In genomic region chr2:32191872-32192507, GRCm38 (mm10) we compare ENCODE assay signal across 9 mouse cellular contexts. TPM values are rescaled to one million over a fixed set of nuclear protein-coding genes. Genes with fewer than 3 reads are reported as not detected.
DNase-seq lines count a peak whose midpoint lies in the region; TF ChIP-seq lines count a peak whose summit lies in the region.
"Had no signal": no experiment of that assay in that cellular context is flagged by ENCODE, and none has a peak within 500 bp of the region (broad histone marks: within the 10 kb centered on the region; RNA-seq: fewer than 3 reads in every experiment).

No protein-coding gene starts in this region.

- TF ChIP-seq POLR2A in liver, adult 2 months (IDR thresholded peaks at IDR 0.05; ENCODE audit: extremely low read depth, insufficient read depth, low read length): no peak

- no peaks in the 10 kb centered on the region for H3K27me3 ChIP-seq in liver, adult 2 months (ENCODE audit: control insufficient read depth, insufficient read depth, low read length)
- H3K27me3 ChIP-seq: limb, embryonic 15.5 days had no signal

- H3K79me2 ChIP-seq in liver, adult 2 months (ENCODE audit: control insufficient read depth, insufficient read depth, low read length): peaks cover 7% of the 10 kb centered on the region; the same call in 1 of the 2 replicates

- no peak overlapping the region for H3K27ac ChIP-seq in liver, adult 2 months (replicated peaks; ENCODE audit: insufficient read depth, low read depth, low read length)
- H3K27ac ChIP-seq: limb, embryonic 15.5 days had no signal

- peak; percentile 95 for DNase-seq in heart, adult 11 months
- no peak for DNase-seq in heart, adult 9 months (ENCODE audit: low spot score in 2 of 2)
- DNase-seq in CD4-positive helper T cell, adult 2 months (ENCODE audit: low read depth, low spot score): peak; percentile 80
- peak; percentile 88 for DNase-seq in brain, adult 2 months (ENCODE audit: low read depth, low spot score)
- peak; percentile 62 for DNase-seq in gastrocnemius, postnatal 10 days
- DNase-seq in liver, adult 2 months (ENCODE audit: extremely low read depth, low read depth, low spot score): peak; percentile 41
- DNase-seq in skeletal muscle tissue, adult 2 months (ENCODE audit: low read depth, low spot score): peak; percentile 64
- no peak for DNase-seq in layer of hippocampus, adult 8-10 months (ENCODE audit: low spot score in 2 of 2)

- no peaks in the 10 kb centered on the region for H3K4me1 ChIP-seq in liver, adult 2 months (ENCODE audit: control insufficient read depth, insufficient read depth, low read length)
- H3K4me1 ChIP-seq: limb, embryonic 15.5 days had no signal

- H3K4me3 ChIP-seq in liver, adult 2 months (ENCODE audit: insufficient read depth, low read depth, low read length): no peak overlapping the region
- H3K4me3 ChIP-seq: limb, embryonic 15.5 days had no signal

- peaks cover 27% of the 10 kb centered on the region for H3K36me3 ChIP-seq in liver, adult 2 months (ENCODE audit: control insufficient read depth, insufficient read depth, low read length)

- TF ChIP-seq CTCF in liver, adult 2 months (IDR thresholded peaks at IDR 0.05; ENCODE audit: low read depth, low read length): peak; percentile 90

- WGBS in liver, adult 2 months: 81% methylated on average over 17 of the region's 18 CpGs

- no peak overlapping the region for H3K9ac ChIP-seq in liver, adult 2 months (ENCODE audit: low read depth, low read length)
- H3K9ac ChIP-seq: limb, embryonic 15.5 days had no signal

RNA-seq across cellular contexts. Expression of gene Prrc2b, which starts 41.1 kb away (rescaled TPM):
- total RNA-seq in gastrocnemius, postnatal 10 days (2021): 100 to 1,000 TPM; 104 to 111 TPM
- 5.5 and 12.5 TPM in 2 replicates for total RNA-seq in liver, adult 2 months (2014; rRNA removed)
- polyA plus RNA-seq in liver, adult 2 months (2012; rRNA removed): 12.1 and 14.7 TPM in 2 replicates
- total RNA-seq in layer of hippocampus, adult 8-10 months (2022): 100 to 1,000 TPM; 266 to 288 (median 278) TPM

RNA-seq across cellular contexts. Expression of gene Pomt1, which starts 44.4 kb away (rescaled TPM):
- total RNA-seq in gastrocnemius, postnatal 10 days (2021): 10 to 100 TPM; 16.0 to 17.2 TPM
- 10.9 and 11.9 TPM in 2 replicates for total RNA-seq in liver, adult 2 months (2014; rRNA removed)
- 19.5 and 21.5 TPM in 2 replicates for polyA plus RNA-seq in liver, adult 2 months (2012; rRNA removed)
- 10 to 100 TPM; 21.4 to 31.1 (median 26.2) TPM for total RNA-seq in layer of hippocampus, adult 8-10 months (2022)

Comparison
In these comparisons a context has a peak if more than half of its experiments do, and no peak if none do; other contexts are left out.
1. DNase-seq: peak in heart, adult 11 months (single experiment), CD4-positive helper T cell, adult 2 months (single experiment), brain, adult 2 months (single experiment), gastrocnemius, postnatal 10 days (single experiment), liver, adult 2 months (single experiment) and skeletal muscle tissue, adult 2 months (single experiment); none in heart, adult 9 months (0 of 2) and layer of hippocampus, adult 8-10 months (0 of 2).